Mouse (Mus musculus) embryonic facial prominence, embryonic 14.5 days (tissue): ENCODE results near the gene Slc25a14. TPM values are rescaled to one million over a fixed set of nuclear protein-coding genes. Genes with fewer than 3 reads are reported as not detected.

Source experiments
- ATAC-seq: fragments of 200-750 bp; cut with Nextera tagmentation; 2 replicates; pipeline ENCODE4 v1.8.0; 2017; ENCODE audit warnings: low read depth, moderate number of reproducible peaks, moderate TSS enrichment
- DNase-seq: peaks from one replicate; pipeline ENCODE4 v3.0.0-alpha.2; 2015; ENCODE audit warnings: low spot score
- H3K27ac ChIP-seq: fragments of 300-500 bp; sonication (generic); replicated peaks from 2 replicates; pipeline ENCODE4 v1.5.1; 2014; ENCODE audit warnings: low read depth, mild to moderate bottlenecking, low read length, moderate library complexity
- H3K27me3 ChIP-seq: fragments of 300-500 bp; sonication (generic); replicated peaks from 2 replicates; pipeline ENCODE4 v1.6.1; 2014; ENCODE audit warnings: low read length; ENCODE audit not compliant: control insufficient read depth, insufficient read depth
- H3K36me3 ChIP-seq: fragments of 300-500 bp; sonication (generic); 2 replicates; pipeline ENCODE4 v1.6.1; 2014; ENCODE audit warnings: low read length, mixed read lengths; ENCODE audit not compliant: control insufficient read depth, insufficient read depth
- H3K4me1 ChIP-seq: fragments of 300-500 bp; sonication (generic); 2 replicates; pipeline ENCODE4 v1.6.1; 2014; ENCODE audit warnings: antibody characterized with exemption, low read length; ENCODE audit not compliant: control insufficient read depth, insufficient read depth
- H3K4me2 ChIP-seq: fragments of 300-500 bp; sonication (generic); 2 replicates; pipeline ENCODE4 v1.6.1; 2014; ENCODE audit warnings: low read depth, mild to moderate bottlenecking, low read length, moderate library complexity, mixed read lengths
- H3K4me3 ChIP-seq: fragments of 300-500 bp; sonication (generic); 2 replicates; pipeline ENCODE4 v1.5.1; 2014; ENCODE audit warnings: low read depth, mild to moderate bottlenecking, low read length
- H3K9ac ChIP-seq: fragments of 300-500 bp; sonication (generic); 2 replicates; pipeline ENCODE4 v1.6.1; 2014; ENCODE audit warnings: low read depth, mild to moderate bottlenecking, low read length, moderate library complexity, mixed read lengths
- H3K9me3 ChIP-seq: fragments of 300-500 bp; sonication (generic); 2 replicates; pipeline ENCODE4 v1.6.1; 2016; ENCODE audit warnings: low read length; ENCODE audit not compliant: control insufficient read depth
- WGBS: fragments of 180-500 bp; shearing (Covaris S2); extraction: QIAGEN DNeasy Blood & Tissue Kit; methylation state at CpG from one replicate; pipeline ENCODE4 v1.1.7; 2014; 5-methylcytosine and 5-hydroxymethylcytosine counted together
- polyA plus RNA-seq: library from polyadenylated mRNA; unstranded; fragments of >200 nt; fragmentation: Nextera tagmentation; extraction: Ambion mirVana; gene quantifications from 2 replicates; pipeline ENCODE4 v1.2.1, GENCODE M21; 2014

The Slc25a14 gene
- polyA plus RNA-seq, result 13.3 and 15.1 TPM in 2 replicates

- WGBS, result 15% methylated on average over 38 of the region's 38 CpGs
- Histone ChIP-seq H3K9me3 (no peaks in the 10 kb centered on the region), H3K4me2 (peak within 1 kb of the TSS; percentile 54), H3K27me3 (no peaks in the 10 kb centered on the region), H3K4me3 (peak within 1 kb of the TSS; percentile 52), H3K9ac (peak within 1 kb of the TSS; percentile 65), H3K36me3 (no peaks in the 10 kb centered on the region), H3K27ac (peak within 1 kb of the TSS; percentile 72), H3K4me1 (no peaks in the 10 kb centered on the region)
- ATAC-seq (peak; percentile 97), DNase-seq (peak; percentile 90)
These were observed at the start of gene Slc25a14 for GRCm38 (mm10) chrX:48623379-48624053. Gene Slc25a14 (plus strand): TSS chrX:48623413.

- Histone ChIP-seq H3K9ac (no peak overlapping the region), H3K4me3 (no peak overlapping the region), H3K4me2 (no peak overlapping the region), H3K27me3 (no peaks in the 10 kb centered on the region), H3K4me1 (no peaks in the 10 kb centered on the region), H3K9me3 (no peaks in the 10 kb centered on the region), H3K27ac (no peak overlapping the region), H3K36me3 (peaks cover 23% of the 10 kb centered on the region; the same call in 1 of the 2 replicates)
- no peak for DNase-seq
- ATAC-seq, result no peak
These were observed 39.9 kb upstream of the Slc25a14 start for GRCm38 (mm10) chrX:48583332-48583731.

- Histone ChIP-seq H3K4me2 (peak overlapping the region; percentile 54), H3K27ac (peak overlapping the region; percentile 77), H3K9me3 (no peaks in the 10 kb centered on the region), H3K36me3 (peaks cover 15% of the 10 kb centered on the region), H3K4me3 (peak overlapping the region; percentile 60), H3K9ac (peak overlapping the region; percentile 77), H3K4me1 (no peaks in the 10 kb centered on the region), H3K27me3 (no peaks in the 10 kb centered on the region)
- no peak; the same call in 1 of the 2 replicates for ATAC-seq
- WGBS, result 30% methylated on average over 7 of the region's 15 CpGs
- DNase-seq, result peak; percentile 0
These were observed 29.5 kb upstream of the Slc25a14 start for GRCm38 (mm10) chrX:48593721-48594098.

- peak within 1 kb of the TSS; percentile 54 for H3K4me2 ChIP-seq
- peak within 1 kb of the TSS; percentile 77 for H3K9ac ChIP-seq
- H3K4me3 ChIP-seq, result peak within 1 kb of the TSS; percentile 60
- 18% methylated on average over 35 of the region's 45 CpGs for WGBS
- ATAC-seq (peak; percentile 94), DNase-seq (peak; percentile 84)
- H3K27me3 ChIP-seq, result no peaks in the 10 kb centered on the region
- peaks cover 15% of the 10 kb centered on the region for H3K36me3 ChIP-seq
- H3K27ac ChIP-seq, result peak within 1 kb of the TSS; percentile 77
- H3K4me1 ChIP-seq, result no peaks in the 10 kb centered on the region
- H3K9me3 ChIP-seq, result no peaks in the 10 kb centered on the region
These were observed 29.0 kb upstream of the Slc25a14 start, which contains the start of gene Zfp280c for GRCm38 (mm10) chrX:48594099-48594760. Gene Zfp280c (minus strand): TSS chrX:48594504.

GRCm38 (mm10) chrX:48596053-48596452 is 27.2 kb upstream of the Slc25a14 start:
- WGBS, result 80% methylated on average over 7 of the region's 9 CpGs
- H3K9ac ChIP-seq, result no peak overlapping the region

GRCm38 (mm10) chrX:48596906-48597305 is 26.3 kb upstream of the Slc25a14 start:
- Histone ChIP-seq H3K36me3 (no peaks in the 10 kb centered on the region), H3K4me1 (no peaks in the 10 kb centered on the region), H3K27me3 (no peaks in the 10 kb centered on the region), H3K27ac (no peak overlapping the region), H3K4me2 (no peak overlapping the region), H3K9me3 (no peaks in the 10 kb centered on the region), H3K4me3 (no peak overlapping the region), H3K9ac (no peak overlapping the region)
- no peak for ATAC-seq
- WGBS, result 87% methylated on average over 5 of the region's 5 CpGs
- DNase-seq, result no peak

More at GRCm38 (mm10) chrX:48596053-48596452, 27.2 kb upstream of the Slc25a14 start:
- no peaks in the 10 kb centered on the region for H3K4me1 ChIP-seq
- ATAC-seq (no peak), DNase-seq (peak; percentile 1)
- no peaks in the 10 kb centered on the region for H3K27me3 ChIP-seq
- H3K36me3 ChIP-seq, result peaks cover 2% of the 10 kb centered on the region
- no peaks in the 10 kb centered on the region for H3K9me3 ChIP-seq
- no peak overlapping the region for H3K4me2 ChIP-seq
- H3K4me3 ChIP-seq, result no peak overlapping the region
- no peak overlapping the region for H3K27ac ChIP-seq

GRCm38 (mm10) chrX:48604872-48605271 is 18.3 kb upstream of the Slc25a14 start:
- DNase-seq (no peak), ATAC-seq (no peak)
- H3K9me3 ChIP-seq, result no peaks in the 10 kb centered on the region
- no peaks in the 10 kb centered on the region for H3K4me1 ChIP-seq
- H3K4me2 ChIP-seq, result no peak overlapping the region
- H3K4me3 ChIP-seq, result no peak overlapping the region
- no peak overlapping the region for H3K27ac ChIP-seq
- 65% methylated on average over 2 of the region's 2 CpGs for WGBS
- no peaks in the 10 kb centered on the region for H3K27me3 ChIP-seq
- H3K36me3 ChIP-seq, result no peaks in the 10 kb centered on the region
- no peak overlapping the region for H3K9ac ChIP-seq

- Histone ChIP-seq H3K27ac (peak overlapping the region; percentile 72; the same call in 1 of the 2 replicates), H3K4me3 (peak overlapping the region; percentile 52), H3K9ac (peak overlapping the region; percentile 65), H3K4me2 (peak overlapping the region; percentile 54), H3K9me3 (no peaks in the 10 kb centered on the region), H3K4me1 (no peaks in the 10 kb centered on the region), H3K27me3 (no peaks in the 10 kb centered on the region), H3K36me3 (no peaks in the 10 kb centered on the region)
- 20% methylated on average over 4 of the region's 4 CpGs for WGBS
- DNase-seq (no peak), ATAC-seq (no peak)
These were observed 199 bp upstream of the Slc25a14 start for GRCm38 (mm10) chrX:48623049-48623378.
